Mouse (Mus musculus) stomach, postnatal 0 days (tissue): ENCODE data around the gene Gm49318. TPM values are rescaled to one million over a fixed set of nuclear protein-coding genes. Genes with fewer than 3 reads are reported as not detected.

Experiments
- ATAC-seq: fragments of 200-750 bp; cut with Nextera tagmentation; 2 replicates; pipeline ENCODE4 v1.8.0; 2017; ENCODE audit not compliant: low FRiP score, low TSS enrichment
- DNase-seq: peaks from one replicate; pipeline ENCODE4 v3.0.0-alpha.2; 2016; ENCODE audit warnings: low spot score
- H3K27ac ChIP-seq: fragments of 300-500 bp; sonication (generic); replicated peaks from 2 replicates; pipeline ENCODE4 v1.5.1; 2014; ENCODE audit warnings: mild to moderate bottlenecking, control low read depth
- H3K27me3 ChIP-seq: fragments of 300-500 bp; sonication (generic); 2 replicates; pipeline ENCODE4 v1.6.1; 2014; ENCODE audit warnings: low read length; ENCODE audit not compliant: control insufficient read depth, insufficient read depth
- H3K36me3 ChIP-seq: fragments of 300-500 bp; sonication (generic); 2 replicates; pipeline ENCODE4 v1.6.1; 2014; ENCODE audit warnings: low read length, mixed read lengths; ENCODE audit not compliant: control insufficient read depth, insufficient read depth
- H3K4me1 ChIP-seq: fragments of 300-500 bp; sonication (generic); replicated peaks from 2 replicates; pipeline ENCODE4 v1.6.1; 2014; ENCODE audit warnings: antibody characterized with exemption; ENCODE audit not compliant: control insufficient read depth, insufficient read depth
- H3K4me2 ChIP-seq: fragments of 300-500 bp; sonication (generic); replicated peaks from 2 replicates; pipeline ENCODE4 v1.6.1; 2014; ENCODE audit warnings: low read depth, mild to moderate bottlenecking, control low read depth, moderate library complexity
- H3K4me3 ChIP-seq: fragments of 300-500 bp; sonication (generic); 2 replicates; pipeline ENCODE4 v1.5.1; 2014; ENCODE audit warnings: low read depth, low read length, control low read depth
- H3K9ac ChIP-seq: fragments of 300-500 bp; sonication (generic); 2 replicates; pipeline ENCODE4 v1.6.1; 2014; ENCODE audit warnings: mild to moderate bottlenecking, low read length, control low read depth, mixed read lengths
- H3K9me3 ChIP-seq: fragments of 300-500 bp; sonication (generic); 2 replicates; pipeline ENCODE4 v1.6.1; 2016; ENCODE audit warnings: low read length; ENCODE audit not compliant: control insufficient read depth
- CTCF ChIP-seq: IDR thresholded peaks from 2 replicates; pipeline ENCODE4 v1.5.1; 2016; ENCODE audit warnings: antibody characterized with exemption, low read depth, mild to moderate bottlenecking, moderate library complexity
- EP300 ChIP-seq: optimal IDR thresholded peaks from 2 replicates; pipeline ENCODE3; 2016; ENCODE audit warnings: antibody characterized with exemption
- WGBS: fragments of 180-500 bp; shearing (Covaris S2); extraction: QIAGEN DNeasy Blood & Tissue Kit; methylation state at CpG from one replicate; pipeline ENCODE4 v1.1.7; 2014; 5-methylcytosine and 5-hydroxymethylcytosine counted together
- polyA plus RNA-seq: library from polyadenylated mRNA; unstranded; fragments of >200 nt; fragmentation: Nextera tagmentation; extraction: Ambion mirVana; gene quantifications from 2 replicates; pipeline ENCODE4 v1.2.1, GENCODE M21; 2015

The Gm49318 gene
- polyA plus RNA-seq, 1 experiment from 2014 or later, result not detected

DNA sequence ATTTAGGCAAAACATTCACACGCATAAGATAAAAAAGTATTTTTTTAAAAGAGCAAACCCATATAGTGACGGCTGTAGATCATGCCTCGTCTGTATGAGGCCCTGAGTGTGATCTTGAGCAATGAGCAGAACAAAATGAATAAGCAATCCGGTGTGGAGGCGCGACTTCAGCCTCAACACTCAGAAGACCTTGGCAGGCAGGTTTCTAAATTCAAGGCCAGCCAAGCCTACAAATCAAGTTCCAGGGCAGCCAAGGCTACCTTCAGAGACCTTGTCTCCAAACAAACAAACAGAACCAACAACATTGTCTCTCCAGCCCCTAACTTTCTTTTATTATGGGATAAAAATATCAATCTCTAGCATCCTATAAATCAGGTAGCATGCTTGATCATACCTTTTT lies 70.8 kb downstream of the Gm49318 start:
- Histone ChIP-seq H3K4me3 (no peak overlapping the region), H3K4me1 (peaks cover 3% of the 10 kb centered on the region; the same call in 1 of the 2 replicates), H3K9me3 (no peaks in the 10 kb centered on the region), H3K9ac (no peak overlapping the region), H3K4me2 (no peak overlapping the region), H3K36me3 (no peaks in the 10 kb centered on the region), H3K27ac (no peak overlapping the region), H3K27me3 (no peaks in the 10 kb centered on the region)
- no peak for ATAC-seq
- TF ChIP-seq CTCF (no peak), EP300 (no peak)
- DNase-seq, result no peak
- 88% methylated on average over 6 of the region's 6 CpGs for WGBS

GRCm38 (mm10) chr9:21996178-21996867 lies 74.7 kb downstream of the Gm49318 start:
- Histone ChIP-seq H3K4me1 (no peaks in the 10 kb centered on the region), H3K4me3 (no peak overlapping the region), H3K27ac (no peak overlapping the region), H3K4me2 (no peak overlapping the region), H3K36me3 (no peaks in the 10 kb centered on the region), H3K27me3 (no peaks in the 10 kb centered on the region), H3K9ac (no peak overlapping the region), H3K9me3 (no peaks in the 10 kb centered on the region)
- no peak for DNase-seq
- WGBS, result 77% methylated on average over 3 of the region's 3 CpGs
- no peak for ATAC-seq
- TF ChIP-seq CTCF, result no peak
- no peak for TF ChIP-seq EP300

DNA sequence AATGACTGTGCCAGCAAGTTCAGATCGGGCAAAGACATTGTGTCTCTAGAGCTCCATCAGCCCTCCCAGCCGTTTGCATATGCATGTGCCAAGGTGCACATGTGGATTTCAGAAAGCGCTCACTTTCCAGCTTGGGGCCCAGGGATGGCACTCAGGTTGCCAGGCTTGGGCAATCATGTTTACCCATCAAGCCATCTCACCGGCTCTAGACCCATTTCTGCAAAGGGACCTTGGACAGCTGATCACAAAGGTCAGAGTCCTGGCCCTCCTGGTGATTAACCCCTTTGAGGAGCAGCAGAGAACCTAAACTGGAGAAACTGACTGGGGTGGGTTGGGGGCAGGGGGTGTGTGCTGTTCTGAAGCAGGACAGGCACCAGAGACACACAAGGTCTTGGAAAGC lies 78.8 kb downstream of the Gm49318 start:
- no peak overlapping the region for H3K27ac ChIP-seq
- DNase-seq, result no peak
- H3K9me3 ChIP-seq, result no peaks in the 10 kb centered on the region
- no peaks in the 10 kb centered on the region for H3K36me3 ChIP-seq
- no peaks in the 10 kb centered on the region; the same call in 1 of the 2 replicates for H3K27me3 ChIP-seq
- H3K9ac ChIP-seq, result no peak overlapping the region
- ATAC-seq, result no peak
- no peak for TF ChIP-seq CTCF
- no peak for TF ChIP-seq EP300
- H3K4me3 ChIP-seq, result no peak overlapping the region
- 0 out of 2 replicates have a peak, but pooled peaks cover 2% of the 10 kb centered on the region for H3K4me1 ChIP-seq
- 77% methylated on average over 4 of the region's 4 CpGs for WGBS
- H3K4me2 ChIP-seq, result no peak overlapping the region

DNA sequence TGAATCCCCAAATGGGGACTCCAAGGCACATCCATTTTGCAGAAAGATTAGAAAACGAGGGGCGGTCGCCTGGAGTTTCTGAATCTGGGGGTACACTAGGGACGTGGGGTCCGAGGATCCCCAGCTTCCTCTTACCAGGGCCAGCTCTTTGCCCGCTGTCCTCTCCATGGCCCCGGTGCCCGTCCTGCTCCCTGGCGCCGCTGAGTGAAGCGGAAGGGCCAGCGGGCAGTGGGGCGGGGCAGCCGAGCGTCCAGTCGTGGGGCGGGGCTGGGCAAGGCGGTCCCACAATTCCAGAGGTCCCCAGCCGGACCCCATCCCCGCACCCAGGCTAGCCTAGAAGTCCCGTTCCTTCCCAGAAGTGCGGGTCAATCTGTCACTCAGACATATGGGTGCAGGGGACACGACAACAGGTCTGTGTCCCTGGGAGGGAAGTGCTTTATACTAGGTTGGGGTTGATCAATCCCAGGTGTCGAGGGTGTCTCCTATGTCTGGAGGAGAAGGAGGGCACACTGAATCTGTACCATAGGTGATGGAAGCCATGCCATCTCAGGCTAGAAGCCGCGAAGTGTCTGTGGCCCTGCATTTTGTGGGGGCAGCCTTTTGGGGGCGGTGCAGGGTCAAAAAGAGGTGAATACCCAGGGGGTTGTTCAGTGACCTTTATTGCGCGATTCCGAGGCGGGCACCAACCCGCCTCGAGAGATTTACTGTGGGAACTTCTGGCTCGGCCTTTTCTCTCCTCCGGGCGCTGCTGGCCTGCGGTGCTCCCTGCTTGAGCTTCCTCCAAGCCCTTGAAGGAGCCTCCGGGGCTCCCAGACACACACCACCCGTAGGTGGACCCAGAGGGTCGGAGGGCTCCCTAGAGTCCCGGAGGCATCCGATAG lies 81.6 kb downstream of the Gm49318 start, which contains the start of gene Rgl3:
TSS of gene Rgl3 (minus strand) at position 217 of the 881 bp plus-strand sequence.
- Histone ChIP-seq H3K4me3 (peak within 1 kb of the TSS; percentile 52), H3K9ac (peak within 1 kb of the TSS; percentile 31), H3K9me3 (no peaks in the 10 kb centered on the region), H3K27me3 (no peaks in the 10 kb centered on the region; the same call in 1 of the 2 replicates), H3K27ac (no peak within 1 kb of the TSS), H3K4me2 (peak within 1 kb of the TSS; percentile 56), H3K36me3 (no peaks in the 10 kb centered on the region), H3K4me1 (0 out of 2 replicates have a peak, but pooled peaks cover 2% of the 10 kb centered on the region)
- DNase-seq (peak; percentile 67), ATAC-seq (peak; percentile 28; the same call in 1 of the 2 replicates)
- TF ChIP-seq CTCF, result no peak
- TF ChIP-seq EP300, result no peak
- 3% methylated on average over 42 of the region's 42 CpGs for WGBS

- H3K9me3 ChIP-seq, result no peaks in the 10 kb centered on the region
- H3K4me3 ChIP-seq, result peak overlapping the region; percentile 52
- peak; percentile 60 for DNase-seq
- no peak overlapping the region for H3K27ac ChIP-seq
- 2% methylated on average over 32 of the region's 32 CpGs for WGBS
- no peaks in the 10 kb centered on the region; the same call in 1 of the 2 replicates for H3K27me3 ChIP-seq
- no peaks in the 10 kb centered on the region for H3K36me3 ChIP-seq
- 0 out of 2 replicates have a peak, but pooled peaks cover 2% of the 10 kb centered on the region for H3K4me1 ChIP-seq
- peak; percentile 27 for TF ChIP-seq CTCF
- no peak for TF ChIP-seq EP300
- H3K9ac ChIP-seq, result peak overlapping the region; percentile 31; the same call in 1 of the 2 replicates
- ATAC-seq, result peak; percentile 38
- H3K4me2 ChIP-seq, result peak overlapping the region; percentile 56
Observed at GRCm38 (mm10) chr9:21988421-21989101, 82.5 kb downstream of the Gm49318 start.
